Mouse (Mus musculus) olfactory bulb, adult 2 months (tissue): Measurements from ENCODE around the gene Jup.

Experiments used
- CTCF ChIP-seq: fragments of 200-500 bp; IDR thresholded peaks from 2 replicates; pipeline ENCODE4 v1.5.1; 2012; ENCODE audit warnings: low read depth, mild to moderate bottlenecking, low read length, moderate library complexity; ENCODE audit not compliant: insufficient read depth
- POLR2A ChIP-seq: fragments of 200-500 bp; IDR thresholded peaks from 2 replicates; pipeline ENCODE4 v1.6.1; 2012; ENCODE audit warnings: mild to moderate bottlenecking, low read depth, low read length, moderate library complexity; ENCODE audit not compliant: insufficient read depth

GRCm38 (mm10) chr11:100425851-100426250 is 28.3 kb upstream of the Jup start:
- TF ChIP-seq POLR2A (no peak), CTCF (peak; percentile 46; the same call in 1 of the 2 replicates)
